ENCODE assay signal across 8 mouse cellular contexts in the genomic region with DNA sequence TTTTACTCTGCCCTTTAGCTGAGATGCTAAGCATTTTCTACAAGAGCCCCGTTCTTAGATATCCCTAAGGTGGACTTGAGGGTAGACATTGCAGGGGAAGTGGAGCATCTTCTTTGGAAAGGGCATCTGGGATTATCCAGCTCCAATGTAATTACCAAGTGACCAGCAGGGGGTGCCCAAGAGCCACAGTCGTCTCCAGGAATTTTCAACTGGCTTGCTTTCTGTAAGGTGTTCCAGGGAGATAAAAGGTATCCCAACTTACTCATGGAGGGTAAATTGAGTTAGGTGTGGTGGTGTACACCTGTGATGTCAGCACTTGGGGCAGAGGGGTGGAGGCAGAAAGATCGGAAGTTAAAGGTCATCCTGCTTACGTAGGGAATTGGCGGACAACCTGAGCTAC. TPM values are rescaled to one million over a fixed set of nuclear protein-coding genes. Genes with fewer than 3 reads are reported as not detected.
DNase-seq lines count a peak whose midpoint lies in the region; ATAC-seq and TF ChIP-seq lines count a peak whose summit lies in the region.

No protein-coding gene starts in this region.

- no peak for TF ChIP-seq POLR2A in testis, adult 2 months (IDR thresholded peaks at IDR 0.05; ENCODE audit: control insufficient read depth, low read depth, low read length)

- 38% methylated on average over 5 of the region's 5 CpGs for WGBS in neural tube, embryonic 11.5 days

- ATAC-seq in neural tube, embryonic 11.5 days (ENCODE audit: insufficient read depth, low FRiP score, low TSS enrichment): no peak

- no peaks in the 10 kb centered on the region for H3K27me3 ChIP-seq in testis, adult 2 months (ENCODE audit: control insufficient read depth, insufficient read depth, low read length)
- no peaks in the 10 kb centered on the region for H3K27me3 ChIP-seq in neural tube, embryonic 11.5 days (ENCODE audit: control insufficient read depth, insufficient read depth, low read length)

- no peaks in the 10 kb centered on the region for H3K36me3 ChIP-seq in testis, adult 2 months (ENCODE audit: control insufficient read depth, insufficient read depth, low read length)
- H3K36me3 ChIP-seq in neural tube, embryonic 11.5 days (ENCODE audit: control insufficient read depth, insufficient read depth, low read length): no peaks in the 10 kb centered on the region

- no peak overlapping the region for H3K27ac ChIP-seq in testis, adult 2 months (ENCODE audit: control insufficient read depth, insufficient read depth, low read depth, low read length)
- no peak overlapping the region for H3K27ac ChIP-seq in neural tube, embryonic 11.5 days (ENCODE audit: low read depth, low read length)

- H3K4me1 ChIP-seq in testis, adult 2 months (ENCODE audit: control insufficient read depth, insufficient read depth, low read length): 0 out of 2 replicates have a peak, but pooled peaks cover 2% of the 10 kb centered on the region
- H3K4me1 ChIP-seq in neural tube, embryonic 11.5 days (ENCODE audit: control insufficient read depth, insufficient read depth, low read length): no peaks in the 10 kb centered on the region

- H3K9ac ChIP-seq in neural tube, embryonic 11.5 days (ENCODE audit: low read length): no peak overlapping the region

- no peak overlapping the region for H3K4me3 ChIP-seq in testis, adult 2 months (ENCODE audit: control insufficient read depth, low read depth, low read length)
- H3K4me3 ChIP-seq in neural tube, embryonic 11.5 days (ENCODE audit: low read depth, low read length): no peak overlapping the region

- no peak for DNase-seq in testis, postnatal 14 days (ENCODE audit: low spot score)
- DNase-seq in cerebellum, adult 9-10 months: peak; percentile 82
- peak; percentile 86 for DNase-seq in gastrocnemius, postnatal 10 days
- peak; percentile 75 for DNase-seq in kidney, adult 9 months
- peak; percentile 73 for DNase-seq in liver
- DNase-seq in neural tube, embryonic 11.5 days (ENCODE audit: low spot score): peak; percentile 77
- peak; percentile 78 for DNase-seq in thymus, postnatal 4 days

- no peak overlapping the region for H3K4me2 ChIP-seq in neural tube, embryonic 11.5 days (ENCODE audit: low read depth)

- H3K9me3 ChIP-seq in neural tube, embryonic 11.5 days (ENCODE audit: control insufficient read depth, low read length): no peaks in the 10 kb centered on the region

- TF ChIP-seq CTCF in testis, adult 2 months (IDR thresholded peaks at IDR 0.05; ENCODE audit: control insufficient read depth, insufficient read depth, insufficient replicate concordance, low read depth, low read length): peak; percentile 47; the same call in 1 of the 2 replicates

RNA-seq across cellular contexts. Expression of a gene that starts 9.5 kb away (rescaled TPM):
- polyA plus RNA-seq in testis, adult 2 months (2012; rRNA removed): 1,386 and 1,446 TPM in 2 replicates
- total RNA-seq in gastrocnemius, postnatal 10 days (2021): not detected
- polyA plus RNA-seq in neural tube, embryonic 11.5 days (2014; fragmentation: Nextera tagmentation; extraction: Ambion mirVana): not detected in 2 replicates

RNA-seq across cellular contexts. Expression of a gene that starts 13.3 kb away (rescaled TPM):
- 2.8 and 3.3 TPM in 2 replicates for polyA plus RNA-seq in testis, adult 2 months (2012; rRNA removed)
- total RNA-seq in gastrocnemius, postnatal 10 days (2021): not detected
- polyA plus RNA-seq in neural tube, embryonic 11.5 days (2014; fragmentation: Nextera tagmentation; extraction: Ambion mirVana): not detected in 2 replicates

RNA-seq across cellular contexts. Expression of a gene that starts 24.9 kb away (rescaled TPM):
- 6.0 and 7.4 TPM in 2 replicates for polyA plus RNA-seq in testis, adult 2 months (2012; rRNA removed)
- 100 to 1,000 TPM; 256 to 295 TPM for total RNA-seq in gastrocnemius, postnatal 10 days (2021)
- polyA plus RNA-seq in neural tube, embryonic 11.5 days (2014; fragmentation: Nextera tagmentation; extraction: Ambion mirVana): 18.6 and 21.5 TPM in 2 replicates

RNA-seq across cellular contexts. Expression of a gene that starts 34.0 kb away (rescaled TPM):
- polyA plus RNA-seq in testis, adult 2 months (2012; rRNA removed): not detected in 2 replicates
- total RNA-seq in gastrocnemius, postnatal 10 days (2021): not detected
- not detected in 2 replicates for polyA plus RNA-seq in neural tube, embryonic 11.5 days (2014; fragmentation: Nextera tagmentation; extraction: Ambion mirVana)

Comparison
In these comparisons a context has a peak if more than half of its experiments do, and no peak if none do; other contexts are left out.
1. RNA of a gene that starts 9.5 kb away (polyA plus RNA-seq): 1,386 to 1,446 TPM in testis, adult 2 months; not detected in neural tube, embryonic 11.5 days; every median in the first group is over 1,000 times any median in the second.